Mouse (Mus musculus): ENCODE measurements around the gene Pate1. TPM values are rescaled to one million over a fixed set of nuclear protein-coding genes. Genes with fewer than 3 reads are reported as not detected.

Pate1 gene
- polyA plus RNA-seq (2015; fragmentation: Nextera tagmentation; extraction: Ambion mirVana): not detected in 2 replicates

DNA sequence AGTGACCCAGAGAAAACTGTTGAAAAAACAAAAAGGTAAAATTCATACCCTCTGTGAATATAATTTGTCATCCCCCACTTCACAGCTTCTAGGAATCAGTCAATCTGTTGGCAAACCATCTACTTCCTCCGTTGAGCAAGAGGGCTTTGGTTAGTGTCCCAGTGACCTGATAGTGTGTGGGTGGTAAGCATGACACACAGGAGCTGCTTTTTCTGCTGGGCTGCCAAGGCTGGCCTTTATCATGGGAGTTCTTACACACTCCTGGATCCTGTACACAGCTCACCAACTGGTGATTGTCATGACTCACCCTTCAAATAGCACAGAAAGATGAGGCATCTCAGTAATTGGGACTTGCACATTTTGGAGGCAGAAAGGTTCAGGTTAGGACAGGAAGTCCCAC is at the start of gene Pate1:
Gene Pate1, minus strand, starts transcription at position 378 of the 400 bp plus-strand sequence.
- no peak for TF ChIP-seq CTCF (IDR thresholded peaks at IDR 0.05; ENCODE audit: low read depth)
- no peak for TF ChIP-seq EP300 (IDR thresholded peaks at IDR 0.05; ENCODE audit: low read depth)
- Histone ChIP-seq H3K4me2 (ENCODE audit: low read depth, low read length) (no peak within 1 kb of the TSS), H3K36me3 (replicated peaks; ENCODE audit: insufficient read depth, low read length) (no peaks in the 10 kb centered on the region), H3K9ac (replicated peaks) (no peak within 1 kb of the TSS), H3K27me3 (ENCODE audit: insufficient read depth, low read length) (no peaks in the 10 kb centered on the region), H3K27ac (ENCODE audit: low read depth) (no peak within 1 kb of the TSS), H3K9me3 (ENCODE audit: low read length) (no peaks in the 10 kb centered on the region), H3K4me1 (ENCODE audit: insufficient read depth) (no peaks in the 10 kb centered on the region), H3K4me3 (ENCODE audit: low read depth, low read length) (no peak within 1 kb of the TSS)
- 30% methylated on average over 1 of the region's 1 CpGs for WGBS (ENCODE audit: insufficient replicate concordance)
- DNase-seq (no peak), ATAC-seq (peak; percentile 74)

DNA sequence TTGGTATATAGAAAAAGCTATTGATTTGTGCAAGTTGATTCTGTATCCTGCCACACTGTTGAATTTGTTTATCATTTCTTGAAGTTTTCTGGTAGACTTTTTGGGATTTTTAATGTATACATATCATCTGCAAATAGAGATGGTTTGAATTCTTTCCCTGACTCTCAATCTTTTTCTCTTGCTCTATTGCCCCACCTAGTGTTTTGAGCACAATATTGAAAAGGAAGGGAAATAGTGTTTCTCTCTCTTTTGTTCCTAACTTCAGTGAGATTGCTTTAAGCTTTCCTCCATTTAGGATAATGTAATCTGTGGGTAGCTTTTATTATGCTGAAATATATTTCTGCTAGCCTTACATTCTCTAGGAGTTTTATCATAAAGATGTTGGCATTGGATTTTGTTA is 20.1 kb upstream of the Pate1 start:
- no peak overlapping the region for H3K27ac ChIP-seq (ENCODE audit: low read depth)
- no peak overlapping the region for H3K4me2 ChIP-seq (ENCODE audit: low read depth, low read length)
- no peak for ATAC-seq
- DNase-seq: no peak
- H3K36me3 ChIP-seq (replicated peaks; ENCODE audit: insufficient read depth, low read length): no peaks in the 10 kb centered on the region
- no peaks in the 10 kb centered on the region for H3K9me3 ChIP-seq (ENCODE audit: low read length)
- H3K9ac ChIP-seq (replicated peaks): no peak overlapping the region
- H3K27me3 ChIP-seq (ENCODE audit: insufficient read depth, low read length): no peaks in the 10 kb centered on the region
- no peak overlapping the region for H3K4me3 ChIP-seq (ENCODE audit: low read depth, low read length)
- 0 out of 2 replicates have a peak, but pooled peaks have one; percentile 17 for TF ChIP-seq CTCF (IDR thresholded peaks at IDR 0.05; ENCODE audit: low read depth)
- TF ChIP-seq EP300 (IDR thresholded peaks at IDR 0.05; ENCODE audit: low read depth): no peak
- H3K4me1 ChIP-seq (ENCODE audit: insufficient read depth): no peaks in the 10 kb centered on the region

DNA sequence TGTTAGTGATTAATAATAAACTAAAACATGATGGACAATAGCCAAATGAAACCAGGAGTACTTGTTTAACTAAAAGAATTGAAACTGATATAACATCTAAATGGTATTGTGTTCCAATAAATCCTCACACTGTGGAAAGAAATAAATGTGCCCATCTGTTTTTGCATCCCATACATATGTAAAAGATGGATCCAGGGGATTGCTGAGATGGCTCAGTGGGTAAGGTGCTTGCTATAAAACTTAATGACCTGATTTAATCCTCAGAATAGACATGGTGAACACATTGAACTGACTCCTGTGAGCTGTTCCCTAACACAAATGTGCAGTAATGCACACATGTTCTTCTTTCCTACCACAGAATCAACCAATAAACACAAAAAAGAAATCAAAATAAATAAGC is 4.7 kb upstream of the Pate1 start:
- DNase-seq (no peak), ATAC-seq (no peak)
- H3K4me3 ChIP-seq (ENCODE audit: low read depth, low read length): no peak overlapping the region
- no peaks in the 10 kb centered on the region for H3K36me3 ChIP-seq (replicated peaks; ENCODE audit: insufficient read depth, low read length)
- H3K4me1 ChIP-seq (ENCODE audit: insufficient read depth): no peaks in the 10 kb centered on the region
- H3K27me3 ChIP-seq (ENCODE audit: insufficient read depth, low read length): no peaks in the 10 kb centered on the region
- H3K4me2 ChIP-seq (ENCODE audit: low read depth, low read length): no peak overlapping the region
- TF ChIP-seq CTCF (IDR thresholded peaks at IDR 0.05; ENCODE audit: low read depth): no peak
- no peak for TF ChIP-seq EP300 (IDR thresholded peaks at IDR 0.05; ENCODE audit: low read depth)
- H3K27ac ChIP-seq (ENCODE audit: low read depth): no peak overlapping the region
- H3K9ac ChIP-seq (replicated peaks): no peak overlapping the region
- H3K9me3 ChIP-seq (ENCODE audit: low read length): no peaks in the 10 kb centered on the region

DNA sequence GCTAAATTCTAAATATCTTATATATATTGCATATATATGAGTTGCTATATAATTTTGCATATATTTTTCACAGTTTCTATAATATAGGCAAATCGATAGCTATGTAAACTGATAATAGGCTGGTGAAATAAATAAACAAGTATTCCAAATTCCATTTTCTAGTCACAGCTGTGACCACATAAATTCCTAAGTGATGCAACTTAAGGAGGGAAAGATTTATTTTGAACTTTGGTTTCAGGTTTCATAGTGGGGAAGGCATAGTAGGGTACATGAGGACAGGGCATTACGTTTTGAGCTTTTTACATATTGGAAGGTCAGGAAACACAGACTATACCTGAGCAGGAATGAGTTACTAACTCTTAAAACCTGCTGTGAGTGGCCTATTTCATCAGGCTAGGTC is 13.6 kb downstream of the Pate1 start:
- 65% methylated on average over 2 of the region's 2 CpGs for WGBS (ENCODE audit: insufficient replicate concordance)
- H3K4me3 ChIP-seq (ENCODE audit: low read depth, low read length): no peak overlapping the region
- H3K27ac ChIP-seq (ENCODE audit: low read depth): no peak overlapping the region
- TF ChIP-seq EP300 (IDR thresholded peaks at IDR 0.05; ENCODE audit: low read depth) (no peak), CTCF (IDR thresholded peaks at IDR 0.05; ENCODE audit: low read depth) (no peak)
- no peak for ATAC-seq
- H3K4me1 ChIP-seq (ENCODE audit: insufficient read depth): no peaks in the 10 kb centered on the region
- DNase-seq: no peak
- no peaks in the 10 kb centered on the region for H3K27me3 ChIP-seq (ENCODE audit: insufficient read depth, low read length)
- H3K9ac ChIP-seq (replicated peaks): no peak overlapping the region
- no peak overlapping the region for H3K4me2 ChIP-seq (ENCODE audit: low read depth, low read length)
- H3K36me3 ChIP-seq (replicated peaks; ENCODE audit: insufficient read depth, low read length): no peaks in the 10 kb centered on the region
- H3K9me3 ChIP-seq (ENCODE audit: low read length): no peaks in the 10 kb centered on the region

DNA sequence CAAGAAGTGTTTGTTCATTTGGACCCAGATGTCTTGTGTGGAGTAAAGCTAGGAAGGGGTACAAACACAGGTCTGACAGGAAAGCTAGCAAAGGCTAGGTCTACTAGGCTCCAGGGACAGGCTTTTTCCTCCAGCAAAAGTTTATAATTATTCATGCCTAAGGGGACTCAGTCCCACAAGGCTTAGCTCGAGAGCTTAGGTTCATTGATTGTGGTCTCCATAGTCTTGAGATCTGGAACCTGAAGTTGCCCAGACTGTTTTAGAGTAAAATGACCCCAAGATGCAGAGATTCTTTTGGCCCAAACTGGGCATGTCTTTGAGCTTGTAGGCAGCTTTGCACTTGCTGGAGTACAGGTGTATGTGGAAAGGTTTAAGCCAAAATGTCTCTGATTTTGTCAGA is 39.1 kb downstream of the Pate1 start, which contains the start of gene Pate3:
Gene Pate3, minus strand, starts transcription at position 101 of the 400 bp plus-strand sequence.
- Histone ChIP-seq H3K4me1 (ENCODE audit: insufficient read depth) (no peaks in the 10 kb centered on the region), H3K9ac (replicated peaks) (no peak within 1 kb of the TSS), H3K4me2 (ENCODE audit: low read depth, low read length) (no peak within 1 kb of the TSS), H3K9me3 (ENCODE audit: low read length) (no peaks in the 10 kb centered on the region), H3K27ac (ENCODE audit: low read depth) (no peak within 1 kb of the TSS), H3K36me3 (replicated peaks; ENCODE audit: insufficient read depth, low read length) (no peaks in the 10 kb centered on the region), H3K27me3 (ENCODE audit: insufficient read depth, low read length) (no peaks in the 10 kb centered on the region), H3K4me3 (ENCODE audit: low read depth, low read length) (no peak within 1 kb of the TSS)
- 48% methylated on average over 1 of the region's 1 CpGs for WGBS (ENCODE audit: insufficient replicate concordance)
- ATAC-seq (no peak), DNase-seq (no peak)
- TF ChIP-seq CTCF (IDR thresholded peaks at IDR 0.05; ENCODE audit: low read depth) (no peak), EP300 (IDR thresholded peaks at IDR 0.05; ENCODE audit: low read depth) (no peak)

Other genes with a start within 250 kb of the Pate1 start
- gene Gm1113, start 169.1 kb downstream of the Pate1 start, polyA plus RNA-seq (2015; fragmentation: Nextera tagmentation; extraction: Ambion mirVana): not detected in 2 replicates
- gene Ddx25, start 128.9 kb downstream of the Pate1 start, polyA plus RNA-seq (2015; fragmentation: Nextera tagmentation; extraction: Ambion mirVana): 0.09 and 0.18 TPM in 2 replicates
- 4.7 and 5.0 TPM in 2 replicates for gene Pus3, start 128.8 kb downstream of the Pate1 start, polyA plus RNA-seq (2015; fragmentation: Nextera tagmentation; extraction: Ambion mirVana)
- gene Pate2, start 117.1 kb downstream of the Pate1 start, polyA plus RNA-seq (2015; fragmentation: Nextera tagmentation; extraction: Ambion mirVana): 0.14 and 0.33 TPM in 2 replicates
- 4.3 and 4.7 TPM in 2 replicates for gene Hyls1, start 117.0 kb downstream of the Pate1 start, polyA plus RNA-seq (2015; fragmentation: Nextera tagmentation; extraction: Ambion mirVana)
- gene Pate4, start 75.4 kb downstream of the Pate1 start, polyA plus RNA-seq (2015; fragmentation: Nextera tagmentation; extraction: Ambion mirVana): not detected in 2 replicates
- not detected in 2 replicates for gene Pate3, start 39.2 kb downstream of the Pate1 start, polyA plus RNA-seq (2015; fragmentation: Nextera tagmentation; extraction: Ambion mirVana)
- not detected in 2 replicates for gene Gm17677, start 53.7 kb upstream of the Pate1 start, polyA plus RNA-seq (2015; fragmentation: Nextera tagmentation; extraction: Ambion mirVana)
- not detected in 2 replicates for gene Gm17727, start 90.7 kb upstream of the Pate1 start, polyA plus RNA-seq (2015; fragmentation: Nextera tagmentation; extraction: Ambion mirVana)
- not detected in 2 replicates for gene Gm27235, start 102.7 kb upstream of the Pate1 start, polyA plus RNA-seq (2015; fragmentation: Nextera tagmentation; extraction: Ambion mirVana)
- gene D730048I06Rik, start 102.7 kb upstream of the Pate1 start, polyA plus RNA-seq (2015; fragmentation: Nextera tagmentation; extraction: Ambion mirVana): not detected in 2 replicates
- not detected in 2 replicates for gene 9230110F15Rik, start 156.8 kb upstream of the Pate1 start, polyA plus RNA-seq (2015; fragmentation: Nextera tagmentation; extraction: Ambion mirVana)
- not detected in 2 replicates for gene 9230113P08Rik, start 221.0 kb upstream of the Pate1 start, polyA plus RNA-seq (2015; fragmentation: Nextera tagmentation; extraction: Ambion mirVana)

Data from liver, postnatal 0 days (tissue).